Mouse (Mus musculus) cerebellum, adult 8-10 months (tissue): ENCODE results near the gene Tmod2.

ENCODE experiments used
- DNase-seq: peaks from one replicate; pipeline ENCODE4 v3.0.0; 2022

Gene Tmod2

DNA sequence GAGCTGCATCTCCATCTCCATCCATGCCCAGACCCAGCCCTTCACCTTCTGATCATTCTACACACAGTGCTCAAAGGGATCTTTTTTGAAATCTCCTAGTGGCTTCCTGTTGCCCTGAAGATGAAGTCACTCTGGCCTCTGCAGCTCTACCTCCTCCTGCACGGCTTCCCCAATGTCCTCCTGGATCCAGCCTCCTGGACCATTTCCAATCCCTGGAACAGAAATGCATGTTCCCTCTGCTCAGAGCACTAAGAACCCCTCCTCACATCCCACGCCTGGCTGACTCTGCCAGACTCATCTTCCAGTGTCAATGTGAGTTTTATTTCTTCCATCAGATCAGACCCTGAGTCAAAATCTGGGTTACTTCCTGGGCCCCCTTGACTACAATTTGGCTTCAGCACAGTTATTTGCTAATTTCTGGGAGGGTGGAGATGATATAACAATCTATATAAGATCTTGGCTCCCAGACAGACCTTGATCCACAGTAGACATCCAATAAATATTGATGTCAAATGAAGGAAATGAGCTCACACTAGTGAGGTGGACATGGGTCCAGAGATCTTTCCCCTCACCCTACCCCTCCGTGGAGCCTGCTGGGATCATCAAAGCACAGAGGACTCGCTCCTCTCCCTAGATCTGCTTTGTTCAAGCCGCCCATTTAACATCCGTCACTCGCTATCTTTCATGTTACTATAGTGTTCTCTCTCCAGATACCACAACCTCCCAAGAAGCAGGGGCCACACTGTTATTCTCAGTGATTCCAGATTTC lies 10.8 kb downstream of the Tmod2 start:
- peak; percentile 39 for DNase-seq

DNA sequence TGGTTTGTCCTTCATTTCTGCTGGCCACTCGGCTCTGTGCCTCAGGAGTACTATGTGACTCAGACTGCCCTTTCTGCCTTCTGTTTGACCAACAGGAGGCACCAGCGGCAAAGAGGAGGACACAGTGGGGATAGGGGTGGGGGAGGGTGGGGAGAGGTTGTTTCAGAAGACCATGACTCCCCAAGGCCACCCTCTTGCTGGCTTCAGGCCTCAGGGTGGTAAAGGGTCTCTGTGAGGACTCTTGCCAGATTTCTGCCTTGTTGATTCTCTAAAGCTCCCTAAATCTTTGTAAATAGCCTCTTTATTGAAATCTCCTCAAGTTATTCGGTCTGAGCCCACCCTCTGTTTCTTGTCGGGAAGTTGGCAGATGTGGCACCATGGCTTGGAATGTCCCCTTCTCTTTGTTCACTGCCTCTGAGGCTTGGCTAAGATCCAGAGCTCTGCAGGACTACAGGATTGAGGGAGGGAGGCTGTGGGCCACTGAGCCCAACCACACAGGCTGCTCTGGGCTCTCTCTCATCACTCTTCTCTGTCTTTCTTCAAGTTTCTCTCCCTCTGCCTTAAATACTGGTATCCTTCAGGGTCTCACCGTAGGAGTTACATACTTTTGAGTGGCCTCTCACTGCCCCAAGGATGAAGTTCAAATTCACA lies 11.8 kb downstream of the Tmod2 start:
- DNase-seq, result peak; percentile 49

DNA sequence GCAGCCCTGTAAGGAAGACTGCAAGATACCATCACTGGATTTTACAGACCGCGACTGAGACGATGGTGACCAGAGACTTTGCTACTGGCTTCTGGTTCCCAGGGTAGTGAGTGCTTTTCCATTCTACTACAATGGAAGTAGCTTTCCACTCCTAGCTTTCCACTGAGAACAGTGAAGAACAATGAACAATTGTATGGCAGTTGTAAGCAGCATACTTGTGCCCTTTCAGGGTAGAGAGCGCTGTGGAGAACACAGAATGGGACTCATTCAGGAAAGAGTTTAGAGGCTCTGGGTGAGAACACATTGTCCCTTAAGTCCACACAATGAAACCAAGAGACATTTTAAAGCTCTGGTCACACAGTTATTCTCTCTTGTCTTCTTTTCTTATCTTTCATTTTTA lies 13.5 kb downstream of the Tmod2 start:
- no peak for DNase-seq

DNA sequence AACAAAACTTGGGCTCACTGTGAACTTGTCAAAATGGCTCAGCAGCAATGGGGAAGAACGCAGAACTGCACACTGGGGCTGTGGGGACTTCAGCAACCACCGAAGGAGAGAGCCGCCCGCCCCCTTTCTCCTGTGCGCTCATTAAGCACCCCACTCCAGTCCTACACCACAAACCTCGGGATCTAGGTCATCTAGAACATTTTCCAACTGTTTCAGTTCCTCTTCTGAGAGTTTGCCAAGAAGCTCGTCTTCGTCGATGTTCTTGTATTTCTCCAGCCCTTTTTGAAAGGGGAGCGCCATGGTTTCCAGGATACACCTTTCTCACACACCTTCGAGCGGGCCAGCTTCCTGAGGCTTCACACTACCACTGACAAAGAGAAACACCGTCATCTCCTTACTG lies 14.1 kb downstream of the Tmod2 start:
- DNase-seq, result peak; percentile 32

DNA sequence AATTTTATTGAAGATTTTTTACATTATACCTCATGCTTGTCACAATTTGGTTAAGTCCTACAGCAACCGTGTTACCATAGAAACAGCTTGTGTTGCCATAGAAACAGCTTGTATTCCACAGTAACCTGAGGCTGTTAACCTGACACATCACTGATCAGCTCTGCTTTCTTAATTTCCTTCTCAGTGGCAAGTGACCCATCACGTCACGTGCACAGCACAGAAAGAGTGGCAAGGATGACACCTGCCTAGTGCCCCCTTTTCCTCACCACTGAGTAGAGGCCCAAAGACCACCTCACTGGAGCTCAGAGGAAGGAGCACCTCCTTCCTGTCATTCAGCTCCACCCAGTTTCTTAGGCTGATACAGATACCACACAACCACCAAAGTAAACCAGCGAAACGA lies 17.6 kb downstream of the Tmod2 start:
- DNase-seq, result no peak

DNA sequence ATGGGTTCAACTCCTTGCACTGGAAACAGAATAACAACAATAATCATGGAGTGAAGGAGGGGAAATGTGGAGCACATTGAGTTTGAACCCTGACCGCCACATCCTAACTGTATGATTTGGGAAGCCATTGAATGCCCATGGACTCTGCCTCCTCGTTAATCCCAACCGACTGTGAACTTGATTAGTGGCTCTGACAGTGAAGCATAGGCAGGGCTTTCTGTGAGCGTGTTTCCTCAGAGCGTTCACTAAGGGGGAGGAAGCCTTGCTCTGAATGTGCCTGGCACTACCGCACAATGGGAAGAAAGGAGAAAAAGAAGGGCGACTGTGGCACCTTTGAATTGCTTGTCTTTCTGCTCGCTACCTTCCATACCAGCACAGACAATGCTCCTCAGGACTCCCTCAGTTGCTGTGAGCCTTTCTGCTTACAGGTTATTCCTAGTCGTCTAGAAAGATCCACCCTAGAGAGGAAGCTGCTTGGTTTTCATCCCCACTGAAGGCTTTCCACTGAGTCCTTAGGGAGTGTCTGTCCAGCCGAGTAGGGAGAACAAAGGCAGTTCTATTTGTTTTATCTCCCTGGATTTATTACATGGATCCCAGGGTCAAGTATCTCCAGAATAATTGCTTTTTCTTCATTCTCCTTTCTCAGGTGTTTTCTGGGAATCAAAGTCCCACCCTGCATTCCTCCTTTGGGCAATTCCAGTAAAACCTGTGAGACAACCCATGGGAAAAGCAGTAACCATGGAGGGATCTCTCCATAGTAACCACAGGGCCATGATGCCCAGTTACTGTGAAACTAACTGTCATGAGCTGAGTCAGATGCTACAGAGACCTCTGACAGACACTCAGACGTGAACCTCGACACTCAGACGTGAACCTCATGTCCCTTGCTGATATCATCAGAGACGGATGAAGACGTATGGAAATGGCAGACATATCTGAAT lies 21.0 kb downstream of the Tmod2 start:
- no peak for DNase-seq

DNA sequence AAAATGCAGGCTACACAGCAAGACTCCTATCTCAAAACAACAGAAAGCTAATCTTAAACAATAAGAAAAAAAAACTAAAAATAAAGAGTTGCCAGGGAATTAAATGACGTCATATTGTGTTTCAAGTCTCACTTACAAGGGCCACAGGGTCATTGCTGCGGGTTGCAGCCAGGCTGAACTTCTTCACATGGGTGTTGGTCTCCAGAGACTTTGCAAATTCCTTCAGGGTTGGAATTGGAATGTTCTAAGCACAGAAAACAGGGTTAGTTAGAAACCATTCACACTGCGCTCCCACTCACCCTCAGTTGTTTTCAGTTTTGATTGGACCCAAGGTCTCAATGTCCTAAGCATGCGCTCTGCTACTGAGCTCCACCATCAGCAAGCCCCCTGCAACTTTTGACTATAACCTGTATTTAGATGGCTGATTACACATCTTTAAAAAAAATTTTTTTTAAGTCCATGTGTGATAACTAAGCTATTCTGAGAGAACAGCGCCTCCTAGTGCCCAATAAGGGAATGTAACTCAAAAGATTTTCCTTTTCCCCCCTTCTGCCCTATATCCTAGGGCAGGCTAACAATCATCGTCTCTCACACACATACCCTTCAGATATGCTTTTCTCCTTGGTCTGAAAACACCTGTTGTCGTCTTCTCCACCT lies 29.3 kb downstream of the Tmod2 start:
- no peak for DNase-seq

DNA sequence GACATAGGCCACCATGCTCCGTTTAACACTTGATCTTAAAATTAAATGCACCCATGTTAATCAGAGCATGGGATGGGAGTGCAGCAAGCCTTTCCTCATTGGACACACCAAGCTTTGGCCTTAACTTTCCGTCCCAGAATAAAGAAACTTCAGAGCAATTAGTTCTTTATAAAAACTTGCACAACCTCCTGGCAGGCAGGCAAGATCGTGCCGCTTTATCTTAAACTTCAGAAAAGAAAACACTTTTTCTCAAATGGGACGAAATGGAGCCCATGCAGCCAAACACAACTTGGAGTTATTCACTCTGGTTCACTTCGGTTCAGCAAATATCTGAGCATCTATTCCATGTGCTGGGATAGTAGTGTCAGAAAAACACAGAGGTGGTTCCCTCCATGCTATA lies 31.8 kb downstream of the Tmod2 start:
- DNase-seq, result no peak

DNA sequence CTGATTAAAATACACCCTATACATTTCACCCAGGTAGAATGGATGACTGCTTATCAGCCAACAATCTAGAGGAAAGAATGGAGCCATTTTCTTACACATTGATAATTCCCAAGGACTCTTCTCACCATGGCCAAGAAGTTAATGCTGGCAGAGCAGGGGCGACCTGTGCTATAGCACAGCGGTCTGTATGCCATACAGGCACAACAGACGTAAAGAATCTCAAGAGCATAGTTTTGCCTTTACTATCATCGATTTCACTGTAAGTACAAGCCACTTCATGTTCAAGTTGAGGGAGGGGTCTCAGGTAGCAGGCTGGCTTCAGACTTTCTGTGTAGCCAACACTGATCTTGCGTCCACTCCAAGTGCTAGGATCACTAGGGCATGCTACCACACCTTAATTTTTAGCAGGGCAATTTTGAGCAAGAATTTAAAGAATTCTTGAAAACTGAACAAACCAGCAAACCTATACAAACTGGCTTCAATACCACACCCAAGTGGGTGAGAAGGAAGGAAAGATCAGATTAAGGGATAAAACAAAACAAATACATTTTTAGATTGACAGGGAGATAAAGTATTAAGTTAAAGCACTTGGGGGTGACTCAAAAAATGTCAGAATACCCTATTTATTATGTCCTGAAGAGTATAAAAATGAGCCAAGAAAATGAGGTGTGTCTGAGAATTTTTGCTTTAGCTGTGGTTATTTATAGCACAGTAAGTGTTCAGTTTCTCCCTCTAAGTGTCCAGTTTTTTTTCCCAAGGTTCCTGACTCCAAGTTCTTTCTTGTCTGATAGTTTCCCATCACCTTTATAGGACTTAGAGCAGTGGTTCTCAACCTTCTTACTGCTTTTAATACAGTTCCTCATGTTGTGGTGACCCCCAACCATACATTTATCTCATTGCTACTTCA lies 39.8 kb downstream of the Tmod2 start:
- no peak for DNase-seq

DNA sequence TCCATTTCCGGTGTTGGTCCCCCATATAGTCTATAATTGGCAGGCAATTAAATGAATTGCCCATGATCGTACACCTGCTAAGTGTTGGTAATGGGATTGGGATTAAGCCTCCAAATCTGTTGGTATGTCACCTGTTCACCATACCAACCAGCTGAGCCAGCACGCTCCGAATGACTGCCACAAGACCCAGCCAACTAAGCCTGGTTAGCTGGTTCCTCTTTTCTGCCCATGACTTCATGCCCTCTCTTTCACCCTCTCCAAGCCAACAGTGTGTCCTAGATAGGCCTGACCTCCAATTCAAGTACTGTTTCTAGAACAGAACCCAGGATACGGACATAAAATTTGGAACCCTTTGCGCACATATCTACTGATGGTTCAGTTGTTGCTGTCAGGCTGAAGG lies 42.7 kb downstream of the Tmod2 start:
- DNase-seq, result no peak

DNA sequence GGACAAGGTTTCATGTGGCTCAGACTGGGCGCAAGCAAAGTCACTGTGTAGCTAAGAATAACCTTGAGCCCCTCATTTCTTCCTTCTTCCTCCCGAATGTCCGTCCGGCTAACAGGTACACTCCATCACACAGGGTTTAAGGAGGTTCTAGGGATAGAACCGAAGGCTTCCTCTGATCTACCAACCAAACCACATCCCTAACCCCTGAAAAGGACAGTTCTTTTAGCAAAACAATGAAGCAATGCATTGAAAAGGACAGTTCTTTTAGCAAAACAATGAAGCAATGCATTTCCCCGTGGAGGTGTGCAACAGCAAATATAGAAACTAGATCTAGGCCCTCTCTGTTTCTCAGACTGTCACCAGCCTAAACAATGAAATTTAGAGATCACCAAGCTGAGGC lies 46.2 kb downstream of the Tmod2 start:
- DNase-seq, result no peak

DNA sequence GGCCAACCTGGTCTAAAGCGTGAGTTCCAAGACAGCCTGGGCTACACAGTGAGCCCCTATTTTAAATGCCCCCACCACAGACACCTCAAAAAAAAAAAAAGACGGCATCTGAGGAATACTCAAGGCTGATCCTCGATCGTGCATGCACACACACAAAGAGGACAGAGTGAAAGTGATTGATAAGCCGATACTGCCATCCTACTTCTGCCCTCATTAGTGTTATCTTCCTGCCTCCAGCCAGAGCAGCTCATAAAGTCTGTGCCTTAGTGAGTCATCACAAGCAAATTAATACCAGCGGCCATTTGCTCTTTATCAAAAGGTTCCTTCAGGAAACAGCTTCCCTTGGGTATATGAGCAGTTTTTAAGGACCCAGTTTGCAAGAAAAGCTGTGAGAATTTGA lies 47.5 kb downstream of the Tmod2 start:
- no peak for DNase-seq

DNA sequence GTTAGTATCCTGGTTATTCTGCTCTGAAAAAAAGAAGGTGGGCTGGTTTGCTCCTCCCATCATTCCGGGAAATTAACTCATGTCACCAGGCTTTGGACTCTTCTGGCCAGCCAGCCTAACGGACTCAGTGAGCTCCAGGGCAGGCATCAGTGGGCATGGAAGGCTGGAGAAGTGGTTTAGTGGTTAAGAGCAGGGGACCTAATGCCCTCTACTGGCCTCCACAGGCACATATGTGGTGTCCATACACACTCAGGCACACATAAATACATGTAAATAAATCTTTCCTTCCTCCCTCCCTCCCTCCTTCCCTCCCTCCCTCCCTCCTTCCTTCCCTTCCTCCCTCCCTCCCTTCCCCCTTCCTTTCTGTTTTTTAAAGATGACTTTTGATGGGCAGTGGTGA lies 47.9 kb downstream of the Tmod2 start:
- DNase-seq, result no peak

DNA sequence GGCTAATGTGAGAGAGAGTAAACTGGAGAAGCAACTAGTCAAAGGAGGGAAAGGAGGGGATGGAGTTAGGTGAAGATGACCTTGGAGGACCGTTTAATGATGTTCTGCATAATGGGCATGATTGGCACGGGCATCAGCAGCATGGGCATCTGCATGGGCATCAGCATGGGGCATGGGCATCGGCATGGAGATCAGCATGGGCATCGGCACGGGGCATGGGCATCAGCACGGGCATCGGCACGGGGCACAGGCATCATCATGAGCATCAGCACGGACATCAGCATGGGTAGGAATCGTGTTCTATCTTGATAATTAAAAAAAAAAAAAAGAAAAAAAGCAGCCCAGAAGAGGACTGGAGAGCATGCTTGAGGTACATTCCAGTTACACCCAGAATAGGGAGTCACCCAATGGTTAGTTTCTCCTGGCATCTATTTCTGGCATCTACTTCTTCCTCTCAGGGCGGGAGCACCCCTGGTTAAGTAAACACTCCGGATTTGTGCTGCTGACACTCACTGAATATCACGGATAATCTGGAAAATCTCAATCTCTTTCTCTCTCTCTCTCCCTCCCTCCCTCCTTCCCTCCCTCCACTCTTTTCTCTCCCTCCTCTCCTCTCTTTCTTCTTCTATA lies 50.0 kb downstream of the Tmod2 start:
- no peak for DNase-seq

DNA sequence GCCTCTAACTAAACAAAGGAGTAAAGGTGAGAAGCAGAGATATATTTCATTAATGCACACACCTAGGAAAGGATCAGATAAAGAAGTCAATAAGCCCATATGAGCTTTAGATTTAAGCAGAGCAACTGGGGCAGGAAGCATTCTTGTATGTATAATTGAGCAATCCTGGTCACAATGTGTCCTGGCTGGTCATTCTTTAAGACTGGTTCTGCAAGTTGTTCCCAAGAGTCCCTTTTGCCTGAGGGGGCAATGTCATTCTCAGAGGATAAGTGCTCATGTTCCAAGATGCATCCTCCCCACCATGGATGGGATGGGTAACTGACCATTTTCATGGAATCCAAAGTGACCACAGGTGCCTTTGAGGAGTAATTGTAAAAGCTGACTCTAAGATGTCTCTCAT lies 50.8 kb downstream of the Tmod2 start:
- no peak for DNase-seq

DNA sequence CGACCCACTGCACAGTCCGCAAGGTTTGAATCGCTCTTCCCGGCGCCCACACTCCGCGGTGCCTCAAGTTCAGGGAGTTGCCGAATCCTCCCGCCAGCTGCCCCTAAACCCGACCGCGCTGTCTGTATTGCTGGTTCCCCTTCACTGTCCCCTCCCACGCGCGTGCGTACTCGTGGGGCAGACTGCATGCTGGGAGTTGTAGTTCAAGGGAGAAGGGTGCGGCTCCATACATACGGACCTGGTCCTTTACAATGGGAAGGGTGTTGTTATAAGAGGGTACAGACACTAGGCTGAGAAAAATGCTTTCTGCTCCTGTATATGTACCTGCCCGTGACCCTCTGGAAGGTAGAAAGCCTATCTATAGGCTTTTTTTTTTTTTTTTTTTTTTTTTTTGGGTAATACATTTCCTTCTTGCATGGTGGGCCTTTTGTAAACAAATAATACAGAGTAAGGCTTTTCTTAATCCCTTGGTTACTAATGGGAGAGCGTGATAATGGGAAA lies 51.6 kb downstream of the Tmod2 start, which contains the start of gene Tmod3:
TSS of gene Tmod3 (minus strand) at position 146 of the 501 bp plus-strand sequence.
- peak; percentile 95 for DNase-seq

DNA sequence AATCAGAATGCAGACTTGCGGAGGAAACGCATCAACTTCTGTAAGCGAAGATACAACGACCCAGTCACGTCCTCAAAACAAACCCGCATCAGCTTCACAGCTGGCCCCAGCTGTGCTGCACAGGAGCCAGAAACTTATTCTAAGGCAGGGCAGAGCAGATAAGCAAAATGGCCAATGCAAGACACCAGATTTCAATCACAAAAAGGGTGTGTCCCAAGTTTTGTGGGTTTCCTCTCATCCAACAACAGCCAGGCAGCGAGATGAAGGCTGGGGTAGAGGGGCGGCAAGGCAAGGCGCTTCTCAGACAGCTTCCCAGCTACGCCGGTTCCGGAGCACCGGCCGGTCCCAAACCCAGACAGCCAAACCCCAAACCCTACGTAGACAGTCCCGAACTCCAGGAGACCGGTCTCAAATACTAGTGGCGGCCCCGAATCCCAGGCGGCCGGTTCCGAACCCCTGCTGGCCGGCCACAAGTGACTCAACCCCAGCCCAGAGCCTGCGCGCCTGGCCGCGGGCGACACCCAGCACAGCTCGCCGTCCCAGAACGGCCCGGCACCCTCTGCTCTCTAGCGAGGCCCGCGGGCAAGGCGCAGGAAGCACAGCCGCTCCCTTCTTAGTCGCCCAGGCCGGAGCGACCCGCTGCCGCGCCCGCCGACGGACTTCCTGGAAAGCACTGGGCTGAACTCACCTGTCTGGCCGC lies 52.2 kb downstream of the Tmod2 start:
- DNase-seq, result no peak

DNA sequence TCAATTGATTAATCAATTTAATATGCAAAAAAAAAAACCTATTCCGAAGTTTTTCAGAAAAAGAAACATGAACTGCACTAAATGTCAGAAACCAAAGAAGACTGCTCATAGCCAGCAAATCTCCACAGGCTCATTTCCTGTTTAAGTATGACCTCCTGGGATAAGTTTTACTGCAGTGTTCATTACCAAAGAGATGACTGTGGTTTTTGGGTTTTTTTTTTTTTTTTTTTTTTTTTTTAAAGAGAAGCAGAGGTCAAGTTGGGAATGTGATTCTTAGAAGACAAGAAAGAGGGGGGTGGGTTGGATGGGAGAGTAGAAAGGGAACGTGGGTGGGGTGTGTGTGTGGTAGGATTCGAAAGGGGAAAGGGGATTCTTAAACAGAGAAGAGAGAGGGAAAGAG lies 52.8 kb downstream of the Tmod2 start:
- no peak for DNase-seq

DNA sequence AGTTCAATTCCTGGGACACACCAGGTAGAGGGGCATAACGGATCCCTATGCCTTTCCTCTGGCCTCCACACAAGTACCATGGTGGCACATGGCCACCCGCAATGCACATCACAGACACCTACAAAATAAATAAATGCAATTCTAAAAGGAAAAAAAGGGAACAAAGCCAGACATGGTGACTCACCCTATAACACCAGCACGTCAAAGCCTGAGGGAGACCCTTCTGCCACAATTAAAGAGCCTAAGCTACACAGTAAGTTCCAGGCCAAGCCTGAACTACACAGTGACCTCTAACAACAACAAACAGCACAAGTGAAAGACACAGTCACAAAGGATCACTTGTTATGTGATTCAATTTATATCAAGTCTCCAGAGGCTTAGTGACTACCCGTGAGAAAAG lies 57.4 kb downstream of the Tmod2 start:
- no peak for DNase-seq

DNA sequence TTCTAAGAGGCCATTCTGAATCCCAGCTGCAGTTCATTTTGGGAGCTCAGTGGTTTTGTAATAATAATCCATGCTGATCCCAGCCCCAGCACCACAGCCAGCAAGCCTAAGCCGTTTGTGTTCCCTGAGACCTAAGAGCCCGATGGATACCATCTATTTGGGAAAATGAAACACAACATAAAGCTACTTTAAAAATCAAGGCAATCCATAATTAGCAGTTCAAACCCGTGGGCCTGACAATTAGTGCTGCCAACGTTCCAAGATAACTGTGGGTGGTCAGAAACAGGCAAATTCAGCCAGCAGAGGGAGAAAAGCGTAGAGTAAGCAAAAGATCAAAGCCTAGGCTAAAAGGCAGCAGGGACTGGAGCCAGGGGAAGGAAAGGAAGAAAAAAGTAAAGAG lies 59.8 kb downstream of the Tmod2 start:
- DNase-seq, result peak; percentile 30

DNA sequence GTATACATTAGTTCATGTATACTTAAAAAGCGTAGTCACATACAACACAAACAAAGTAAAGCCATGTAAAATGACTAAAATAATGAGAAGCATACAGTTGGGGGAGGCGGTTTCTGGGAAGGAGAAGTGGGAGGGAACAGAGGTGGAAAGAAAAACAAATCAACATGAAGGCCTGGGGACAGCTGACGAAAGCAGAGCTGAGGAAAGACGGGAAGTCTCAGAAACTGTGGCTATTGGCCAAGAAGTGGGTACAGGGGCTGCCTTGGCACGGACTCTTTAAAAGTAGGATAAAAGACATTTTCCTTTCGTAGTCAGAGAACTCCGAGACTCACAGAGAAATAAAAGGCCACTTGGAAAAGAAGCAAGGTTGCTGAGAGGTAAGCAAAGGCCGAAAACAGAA lies 62.1 kb downstream of the Tmod2 start:
- no peak for DNase-seq
